14 mouse cellular contexts compared by ENCODE assay signal in genomic region chr3:51986507-51986906, GRCm38 (mm10).
"Had no signal": no experiment of that assay in that cellular context is flagged by ENCODE, and none has a peak within 500 bp of the region (broad histone marks: within the 10 kb centered on the region; RNA-seq: fewer than 3 reads in every experiment).

No protein-coding gene starts in this region.

- H3K27ac ChIP-seq: limb, embryonic 10.5 days; liver, embryonic 15.5 days; midbrain, embryonic 13.5 days had no signal

- H3K9ac ChIP-seq: liver, embryonic 15.5 days; midbrain, embryonic 13.5 days had no signal

- H3K27me3 ChIP-seq: liver, embryonic 15.5 days; midbrain, embryonic 13.5 days had no signal

- H3K4me1 ChIP-seq: liver, embryonic 15.5 days had no signal

- ATAC-seq: lung, postnatal 0 days; midbrain, embryonic 13.5 days had no signal

- H3K4me3 ChIP-seq: limb, embryonic 10.5 days; liver, embryonic 15.5 days; midbrain, embryonic 13.5 days had no signal

- H3K36me3 ChIP-seq: limb, embryonic 10.5 days; liver, embryonic 15.5 days; midbrain, embryonic 13.5 days had no signal

- DNase-seq: kidney, adult 9 months; kidney, postnatal 10 days; lung, adult 2 months; lung, postnatal 36 days; retina, postnatal 1 day; right cerebral cortex, postnatal 4 days; spleen, adult 18-20 months; thymus, adult 18-20 months; thymus, postnatal 14 days had no signal

- H3K9me3 ChIP-seq: limb, embryonic 10.5 days; liver, embryonic 15.5 days; midbrain, embryonic 13.5 days had no signal

- H3K4me2 ChIP-seq: liver, embryonic 11.5 days; liver, embryonic 15.5 days; midbrain, embryonic 13.5 days had no signal
